Mouse (Mus musculus): Measurements from ENCODE around the gene Lonp1. TPM values are rescaled to one million over a fixed set of nuclear protein-coding genes. Genes with fewer than 3 reads are reported as not detected.

Gene Lonp1
- polyA plus RNA-seq, 1 experiment from 2014 or later = 33.3 TPM

- Histone ChIP-seq H3K27me3 (replicated peaks; ENCODE audit: control insufficient read depth, insufficient read depth, low read length) (no peaks in the 10 kb centered on the region), H3K4me3 (ENCODE audit: low read depth, low read length) (no peak overlapping the region), H3K36me3 (ENCODE audit: control insufficient read depth, insufficient read depth, low read length) (peaks cover 100% of the 10 kb centered on the region), H3K4me2 (ENCODE audit: low read length) (no peak overlapping the region), H3K9ac (ENCODE audit: low read length) (no peak overlapping the region), H3K27ac (ENCODE audit: low read depth, low read length) (no peak overlapping the region), H3K4me1 (ENCODE audit: control insufficient read depth, insufficient read depth, low read length) (no peaks in the 10 kb centered on the region), H3K9me3 (replicated peaks; ENCODE audit: control insufficient read depth, low read length) (no peaks in the 10 kb centered on the region)
- DNase-seq (ENCODE audit: low spot score) = no peak
- 94% methylated on average over 5 of the region's 5 CpGs for WGBS
- no peak for ATAC-seq
Observed at GRCm38 (mm10) chr17:56566918-56567317, 59.8 kb downstream of the Lonp1 start.

- no peak overlapping the region for H3K27ac ChIP-seq (ENCODE audit: low read depth, low read length)
- H3K4me1 ChIP-seq (ENCODE audit: control insufficient read depth, insufficient read depth, low read length) = no peaks in the 10 kb centered on the region
- H3K4me3 ChIP-seq (ENCODE audit: low read depth, low read length) = no peak overlapping the region
- no peaks in the 10 kb centered on the region for H3K9me3 ChIP-seq (replicated peaks; ENCODE audit: control insufficient read depth, low read length)
- no peaks in the 10 kb centered on the region for H3K27me3 ChIP-seq (replicated peaks; ENCODE audit: control insufficient read depth, insufficient read depth, low read length)
- H3K4me2 ChIP-seq (ENCODE audit: low read length) = no peak overlapping the region
- H3K36me3 ChIP-seq (ENCODE audit: control insufficient read depth, insufficient read depth, low read length) = peaks cover 100% of the 10 kb centered on the region
- 90% methylated on average over 29 of the region's 29 CpGs for WGBS
- no peak overlapping the region for H3K9ac ChIP-seq (ENCODE audit: low read length)
- DNase-seq (ENCODE audit: low spot score) (no peak), ATAC-seq (no peak)
Observed at GRCm38 (mm10) chr17:56566293-56566692, 60.4 kb downstream of the Lonp1 start.

Other genes starting within 250 kb of the Lonp1 start
- gene Ptprs, start 150.4 kb downstream of the Lonp1 start, polyA plus RNA-seq (2014; fragmentation: Nextera tagmentation; extraction: Ambion mirVana) = 248 and 319 TPM in 2 replicates
- 0.14 TPM in 1 of 2 replicates, not detected in the other for gene Znrf4, start 114.5 kb downstream of the Lonp1 start, polyA plus RNA-seq (2014; fragmentation: Nextera tagmentation; extraction: Ambion mirVana)
- 0.36 and 0.57 TPM in 2 replicates for gene Gm20219, start 72.5 kb downstream of the Lonp1 start, polyA plus RNA-seq (2014; fragmentation: Nextera tagmentation; extraction: Ambion mirVana)
- 28.7 and 36.7 TPM in 2 replicates for gene Safb2, start 42.3 kb downstream of the Lonp1 start, polyA plus RNA-seq (2014; fragmentation: Nextera tagmentation; extraction: Ambion mirVana)
- 57.9 and 83.5 TPM in 2 replicates for gene Safb, start 42.1 kb downstream of the Lonp1 start, polyA plus RNA-seq (2014; fragmentation: Nextera tagmentation; extraction: Ambion mirVana)
- 192 and 251 TPM in 2 replicates for gene 2410015M20Rik, start 17.1 kb downstream of the Lonp1 start, polyA plus RNA-seq (2014; fragmentation: Nextera tagmentation; extraction: Ambion mirVana)
- gene Rpl36, start 13.5 kb downstream of the Lonp1 start, polyA plus RNA-seq (2014; fragmentation: Nextera tagmentation; extraction: Ambion mirVana) = 1,134 and 1,576 TPM in 2 replicates
- gene Catsperd, start 1.3 kb upstream of the Lonp1 start, polyA plus RNA-seq (2014; fragmentation: Nextera tagmentation; extraction: Ambion mirVana) = 1.2 and 1.3 TPM in 2 replicates
- gene Ranbp3, start 46.4 kb upstream of the Lonp1 start, polyA plus RNA-seq (2014; fragmentation: Nextera tagmentation; extraction: Ambion mirVana) = 116 and 120 TPM in 2 replicates
- gene Ndufa11, start 90.9 kb upstream of the Lonp1 start, polyA plus RNA-seq (2014; fragmentation: Nextera tagmentation; extraction: Ambion mirVana) = 490 and 613 TPM in 2 replicates
- gene Vmac, start 91.1 kb upstream of the Lonp1 start, polyA plus RNA-seq (2014; fragmentation: Nextera tagmentation; extraction: Ambion mirVana) = 18.6 and 24.6 TPM in 2 replicates
- gene Nrtn, start 130.6 kb upstream of the Lonp1 start, polyA plus RNA-seq (2014; fragmentation: Nextera tagmentation; extraction: Ambion mirVana) = 0.94 and 1.7 TPM in 2 replicates
- 48.2 and 57.3 TPM in 2 replicates for gene Dus3l, start 137.9 kb upstream of the Lonp1 start, polyA plus RNA-seq (2014; fragmentation: Nextera tagmentation; extraction: Ambion mirVana)
- gene Prr22, start 143.4 kb upstream of the Lonp1 start, polyA plus RNA-seq (2014; fragmentation: Nextera tagmentation; extraction: Ambion mirVana) = 0.42 and 0.52 TPM in 2 replicates
- gene Rfx2, start 204.1 kb upstream of the Lonp1 start, polyA plus RNA-seq (2014; fragmentation: Nextera tagmentation; extraction: Ambion mirVana) = 2.2 and 3.2 TPM in 2 replicates
- not detected in 2 replicates for gene Acsbg2, start 247.6 kb upstream of the Lonp1 start, polyA plus RNA-seq (2014; fragmentation: Nextera tagmentation; extraction: Ambion mirVana)
- 0.08 and 0.19 TPM in 2 replicates for gene 1700061G19Rik, start 248.6 kb upstream of the Lonp1 start, polyA plus RNA-seq (2014; fragmentation: Nextera tagmentation; extraction: Ambion mirVana)